Mouse (Mus musculus) embryonic facial prominence, embryonic 11.5 days (tissue): Measurements from ENCODE around the gene Fer. TPM values are rescaled to one million over a fixed set of nuclear protein-coding genes. Genes with fewer than 3 reads are reported as not detected.

Experiments used
- ATAC-seq: fragments of 200-750 bp; cut with Nextera tagmentation; replicated peaks from 2 replicates; pipeline ENCODE4 v1.8.0; 2017; ENCODE audit warnings: low read depth; ENCODE audit not compliant: insufficient number of reproducible peaks, low FRiP score, low TSS enrichment
- DNase-seq: peaks from one replicate; pipeline ENCODE4 v3.0.0-alpha.2; 2015; ENCODE audit warnings: low spot score
- H3K27ac ChIP-seq: fragments of 300-500 bp; sonication (generic); replicated peaks from 2 replicates; pipeline ENCODE4 v1.5.1; 2014; ENCODE audit warnings: mild to moderate bottlenecking, low read depth, low read length, control low read depth
- H3K27me3 ChIP-seq: fragments of 300-500 bp; sonication (generic); 2 replicates; pipeline ENCODE4 v1.6.1; 2014; ENCODE audit warnings: mild to moderate bottlenecking, low read length, moderate library complexity, mixed read lengths; ENCODE audit not compliant: control insufficient read depth, insufficient read depth
- H3K36me3 ChIP-seq: fragments of 300-500 bp; sonication (generic); replicated peaks from 2 replicates; pipeline ENCODE4 v1.6.1; 2014; ENCODE audit warnings: low read depth, mild to moderate bottlenecking, low read length, moderate library complexity, mixed read lengths; ENCODE audit not compliant: control insufficient read depth, insufficient read depth
- H3K4me1 ChIP-seq: fragments of 300-500 bp; sonication (generic); 2 replicates; pipeline ENCODE4 v1.6.1; 2014; ENCODE audit warnings: low read length, mixed read lengths; ENCODE audit not compliant: control insufficient read depth, insufficient read depth
- H3K4me2 ChIP-seq: fragments of 300-500 bp; sonication (generic); 2 replicates; pipeline ENCODE4 v1.6.1; 2014; ENCODE audit warnings: low read depth, mild to moderate bottlenecking, control low read depth, low read length, moderate library complexity
- H3K4me3 ChIP-seq: fragments of 300-500 bp; sonication (generic); 2 replicates; pipeline ENCODE4 v1.5.1; 2014; ENCODE audit warnings: low read depth, low read length, control low read depth
- H3K9ac ChIP-seq: fragments of 300-500 bp; sonication (generic); replicated peaks from 2 replicates; pipeline ENCODE4 v1.6.1; 2014; ENCODE audit warnings: mild to moderate bottlenecking, control low read depth, low read length
- H3K9me3 ChIP-seq: fragments of 300-500 bp; sonication (generic); replicated peaks from 2 replicates; pipeline ENCODE4 v1.6.1; 2016; ENCODE audit warnings: mild to moderate bottlenecking, low read length, inconsistent platforms, mixed read lengths; ENCODE audit not compliant: control insufficient read depth
- WGBS: fragments of 180-500 bp; shearing (Covaris S2); extraction: QIAGEN DNeasy Blood & Tissue Kit; methylation state at CpG from one replicate; pipeline ENCODE4 v1.1.7; 2014; 5-methylcytosine and 5-hydroxymethylcytosine counted together
- polyA plus RNA-seq: library from polyadenylated mRNA; unstranded; fragments of >200 nt; fragmentation: Nextera tagmentation; extraction: Ambion mirVana; gene quantifications from 2 replicates; pipeline ENCODE4 v1.2.1, GENCODE M21; 2014

The Fer gene
- polyA plus RNA-seq, 1 experiment from 2014 or later = 34.6 TPM

DNA sequence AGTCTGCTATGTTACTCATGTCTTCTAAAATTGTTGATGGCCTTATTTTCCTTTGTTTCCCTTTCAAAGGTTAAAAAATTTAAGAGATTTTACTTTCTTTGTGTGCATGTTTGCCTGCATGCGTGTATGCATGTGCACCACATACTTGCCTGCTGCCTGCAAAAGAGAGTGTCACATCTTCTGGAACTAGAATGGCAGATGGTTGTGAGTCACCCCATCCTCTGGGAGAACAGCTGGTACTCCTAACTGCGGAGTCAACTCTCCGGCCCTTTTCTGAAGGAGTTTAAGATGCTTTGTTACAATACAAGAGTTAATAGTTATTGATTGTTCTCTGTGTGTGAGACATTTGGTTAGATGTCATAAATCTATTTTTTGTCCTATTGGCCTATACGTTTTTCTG lies 16.0 kb downstream of the Fer start:
- H3K4me1 ChIP-seq = no peaks in the 10 kb centered on the region
- no peaks in the 10 kb centered on the region for H3K27me3 ChIP-seq
- WGBS = 85% methylated on average over 4 of the region's 4 CpGs
- ATAC-seq = no peak
- DNase-seq = no peak
- no peak overlapping the region for H3K4me2 ChIP-seq
- H3K9ac ChIP-seq = no peak overlapping the region
- no peak overlapping the region for H3K4me3 ChIP-seq
- no peaks in the 10 kb centered on the region for H3K9me3 ChIP-seq
- no peaks in the 10 kb centered on the region for H3K36me3 ChIP-seq
- no peak overlapping the region for H3K27ac ChIP-seq

DNA sequence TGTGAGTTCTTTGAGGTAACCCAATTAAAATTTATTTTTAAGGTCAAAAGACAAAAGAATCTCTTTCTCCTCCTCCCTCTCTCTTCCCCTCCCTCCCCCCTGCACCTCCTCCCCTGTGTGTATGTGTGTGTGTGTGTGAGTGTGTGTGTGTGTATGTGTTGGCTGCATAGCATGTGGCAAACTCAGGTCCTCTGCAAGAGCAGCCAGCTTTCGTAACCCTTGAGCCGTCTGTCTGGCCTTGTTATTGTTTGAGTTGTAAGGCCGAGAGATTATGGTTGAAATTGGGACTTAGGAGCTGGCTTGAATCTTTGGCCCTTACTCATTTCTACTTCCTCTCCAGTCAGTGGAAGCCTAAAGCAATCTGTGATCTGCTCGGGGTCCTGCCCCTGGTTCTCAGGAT lies 17.1 kb downstream of the Fer start:
- Histone ChIP-seq H3K9ac (no peak overlapping the region), H3K36me3 (no peaks in the 10 kb centered on the region), H3K27me3 (no peaks in the 10 kb centered on the region), H3K4me2 (no peak overlapping the region), H3K27ac (no peak overlapping the region), H3K9me3 (no peaks in the 10 kb centered on the region), H3K4me3 (no peak overlapping the region), H3K4me1 (no peaks in the 10 kb centered on the region)
- no peak for ATAC-seq
- no peak for DNase-seq
- WGBS = 81% methylated on average over 4 of the region's 4 CpGs

DNA sequence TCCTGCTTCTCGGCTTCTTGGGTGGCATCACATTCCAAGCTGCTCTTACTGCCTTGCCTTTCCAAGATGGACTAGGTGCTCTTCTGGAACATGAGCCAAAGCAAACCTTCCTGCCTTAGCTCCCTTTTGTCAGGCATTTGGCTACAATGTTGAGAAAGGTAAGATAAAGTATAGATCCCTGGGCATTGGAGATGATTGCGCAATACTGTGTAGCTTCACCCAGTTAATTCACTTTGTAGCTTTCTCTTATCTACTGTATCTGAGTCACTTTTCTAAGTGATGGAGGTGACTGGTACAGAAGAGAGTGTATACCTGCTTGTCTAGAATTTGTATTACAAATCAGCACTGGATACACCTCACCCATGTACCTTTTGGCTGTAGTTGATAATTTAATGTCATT lies 24.1 kb downstream of the Fer start:
- Histone ChIP-seq H3K9me3 (no peaks in the 10 kb centered on the region), H3K27ac (no peak overlapping the region), H3K4me3 (no peak overlapping the region), H3K9ac (no peak overlapping the region), H3K27me3 (no peaks in the 10 kb centered on the region), H3K36me3 (no peaks in the 10 kb centered on the region), H3K4me2 (no peak overlapping the region), H3K4me1 (no peaks in the 10 kb centered on the region)
- DNase-seq (no peak), ATAC-seq (no peak)
- WGBS = 93% methylated on average over 2 of the region's 2 CpGs

DNA sequence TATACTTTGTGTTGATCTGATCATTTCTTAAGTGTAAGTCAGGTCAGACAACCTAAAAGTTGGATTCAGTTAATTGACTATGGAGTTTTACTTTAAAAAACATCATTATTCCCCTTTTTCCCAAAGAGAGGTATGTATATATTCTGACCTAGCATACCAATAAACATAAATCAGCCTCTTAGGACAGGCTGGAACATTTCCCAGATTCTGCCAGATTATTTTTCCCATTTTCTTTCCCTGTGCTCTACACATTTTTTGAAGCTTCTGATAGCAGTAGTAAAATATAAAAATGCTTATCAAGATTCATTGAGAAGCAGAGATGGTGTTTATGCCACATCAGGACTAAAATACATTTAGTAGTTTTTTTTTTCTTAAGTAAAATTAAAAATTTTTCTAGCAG lies 27.7 kb downstream of the Fer start:
- ATAC-seq (no peak), DNase-seq (no peak)
- Histone ChIP-seq H3K27me3 (no peaks in the 10 kb centered on the region), H3K9me3 (no peaks in the 10 kb centered on the region), H3K4me1 (no peaks in the 10 kb centered on the region), H3K36me3 (no peaks in the 10 kb centered on the region), H3K4me3 (no peak overlapping the region), H3K4me2 (no peak overlapping the region), H3K9ac (no peak overlapping the region), H3K27ac (no peak overlapping the region)

DNA sequence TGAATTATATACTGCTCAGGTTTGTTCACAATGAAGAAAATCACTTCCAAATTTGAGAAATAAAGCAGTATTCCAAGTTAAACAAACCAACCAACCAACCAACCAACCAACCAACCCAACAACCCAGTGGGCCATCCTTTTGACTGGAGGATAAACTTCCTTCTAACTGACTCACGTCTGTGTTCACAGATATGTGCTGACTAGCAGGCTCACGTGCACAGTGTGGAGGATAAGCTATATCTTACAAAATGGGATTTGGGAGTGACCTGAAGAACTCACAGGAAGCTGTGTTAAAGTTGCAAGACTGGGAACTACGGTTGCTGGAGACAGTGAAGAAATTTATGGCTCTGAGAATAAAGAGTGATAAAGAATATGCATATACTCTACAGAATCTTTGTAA lies 33.0 kb downstream of the Fer start:
- 87% methylated on average over 3 of the region's 3 CpGs for WGBS
- Histone ChIP-seq H3K4me3 (no peak overlapping the region), H3K9ac (no peak overlapping the region), H3K9me3 (no peaks in the 10 kb centered on the region), H3K27me3 (no peaks in the 10 kb centered on the region), H3K4me1 (no peaks in the 10 kb centered on the region), H3K4me2 (no peak overlapping the region), H3K27ac (no peak overlapping the region), H3K36me3 (no peaks in the 10 kb centered on the region)
- DNase-seq (no peak), ATAC-seq (no peak)

DNA sequence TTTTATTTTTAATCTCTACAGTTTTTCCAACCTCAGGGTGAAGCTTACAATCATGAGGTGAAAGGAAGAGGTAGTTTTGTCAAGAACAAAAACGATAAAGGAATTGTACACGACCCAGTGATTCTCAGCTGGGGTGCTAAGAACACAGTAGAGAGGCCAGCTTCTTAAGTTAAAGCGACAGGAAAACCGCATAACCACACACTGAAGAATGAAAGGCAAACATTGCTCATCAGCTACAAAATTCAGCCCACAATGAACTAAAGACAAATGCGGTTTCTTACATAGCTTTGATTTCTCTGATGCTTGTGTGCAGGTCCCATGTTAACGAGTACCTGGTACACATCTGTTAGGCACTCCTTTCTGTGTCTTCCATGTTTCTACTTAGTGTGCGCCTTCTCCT lies 34.2 kb downstream of the Fer start:
- Histone ChIP-seq H3K36me3 (no peaks in the 10 kb centered on the region), H3K9me3 (no peaks in the 10 kb centered on the region), H3K4me3 (no peak overlapping the region), H3K4me2 (no peak overlapping the region), H3K9ac (no peak overlapping the region), H3K4me1 (no peaks in the 10 kb centered on the region), H3K27ac (no peak overlapping the region), H3K27me3 (no peaks in the 10 kb centered on the region)
- no peak for DNase-seq
- ATAC-seq = no peak
- 89% methylated on average over 7 of the region's 7 CpGs for WGBS

DNA sequence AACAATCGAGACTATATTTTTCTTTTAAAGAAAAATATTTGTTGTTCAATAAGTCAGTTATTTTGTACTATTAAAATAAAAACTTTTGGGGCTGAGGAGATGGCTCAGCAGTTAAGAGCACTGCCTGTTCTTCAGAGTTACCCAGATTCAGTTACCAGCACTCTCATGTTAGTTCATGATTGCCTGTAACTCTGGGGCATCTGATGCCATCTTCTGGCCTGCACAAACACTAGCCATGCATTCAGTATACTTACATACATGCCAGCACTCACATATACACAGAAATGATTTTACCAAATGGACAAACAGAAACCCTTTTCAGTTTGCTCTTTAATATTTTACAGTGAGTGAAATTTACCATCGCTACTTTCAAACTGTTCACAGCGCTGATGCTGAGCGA lies 46.4 kb downstream of the Fer start:
- Histone ChIP-seq H3K27ac (no peak overlapping the region), H3K4me2 (no peak overlapping the region), H3K36me3 (no peaks in the 10 kb centered on the region), H3K9me3 (no peaks in the 10 kb centered on the region), H3K9ac (no peak overlapping the region), H3K4me1 (no peaks in the 10 kb centered on the region), H3K27me3 (no peaks in the 10 kb centered on the region), H3K4me3 (no peak overlapping the region)
- 91% methylated on average over 4 of the region's 4 CpGs for WGBS
- DNase-seq = no peak
- ATAC-seq = no peak

DNA sequence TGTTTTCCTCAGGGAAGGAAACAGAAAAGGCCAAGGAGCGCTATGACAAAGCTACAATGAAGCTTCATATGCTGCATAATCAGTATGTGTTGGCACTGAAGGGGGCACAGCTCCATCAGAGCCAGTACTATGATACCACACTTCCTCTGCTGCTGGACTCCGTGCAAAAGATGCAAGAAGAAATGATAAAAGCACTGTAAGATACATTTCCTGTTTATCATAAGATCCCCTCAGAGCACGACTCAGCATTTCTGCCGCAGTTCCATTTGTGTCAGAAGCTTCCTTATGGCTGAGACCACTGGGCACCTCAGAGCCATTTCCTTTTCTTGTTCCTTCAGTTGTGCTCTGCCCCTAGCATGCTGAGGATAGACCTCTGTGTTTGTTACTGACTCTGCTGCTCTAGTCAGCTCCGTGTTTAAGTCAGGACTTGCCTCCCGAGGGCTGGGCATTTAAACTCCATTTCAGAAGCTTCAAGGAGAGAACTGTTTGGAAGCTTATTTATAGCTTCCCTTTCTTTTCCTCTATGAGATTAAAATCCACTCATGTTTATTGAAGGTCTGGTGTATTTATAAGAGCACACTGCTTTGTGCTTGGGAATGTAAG lies 58.8 kb downstream of the Fer start:
- Histone ChIP-seq H3K27ac (no peak overlapping the region), H3K4me3 (no peak overlapping the region), H3K9ac (no peak overlapping the region), H3K9me3 (no peaks in the 10 kb centered on the region), H3K27me3 (no peaks in the 10 kb centered on the region), H3K4me2 (no peak overlapping the region), H3K4me1 (no peaks in the 10 kb centered on the region), H3K36me3 (no peaks in the 10 kb centered on the region)
- ATAC-seq (no peak), DNase-seq (no peak)
- 81% methylated on average over 6 of the region's 6 CpGs for WGBS
